Mouse (Mus musculus) ES-E14 (cell line): ENCODE measurements at regions not wholly inside any gene's neighbourhood (a gene's known extent, or its start where the extent isn't known, plus 50 kb on each side); places are given as distances from the start of the nearest gene placed in this dataset.

ENCODE experiments used
- HCFC1 ChIP-seq: IDR thresholded peaks from 2 replicates; pipeline ENCODE4 v1.6.1; 2012; ENCODE audit warnings: low read length, inconsistent platforms, borderline replicate concordance; ENCODE audit not compliant: insufficient read depth
- MAFK ChIP-seq: IDR thresholded peaks from 2 replicates; pipeline ENCODE4 v1.6.1; 2014; ENCODE audit warnings: mild to moderate bottlenecking, low read depth, low read length, inconsistent platforms; ENCODE audit not compliant: insufficient read depth
- ZC3H11A ChIP-seq: IDR thresholded peaks from 2 replicates; pipeline ENCODE4 v1.6.1; 2012; ENCODE audit warnings: low read depth, mild to moderate bottlenecking, inconsistent platforms, low read length, borderline replicate concordance
- ZNF384 ChIP-seq: IDR thresholded peaks from 2 replicates; pipeline ENCODE4 v1.6.1; 2012; ENCODE audit warnings: low read depth, low read length, inconsistent platforms

DNA sequence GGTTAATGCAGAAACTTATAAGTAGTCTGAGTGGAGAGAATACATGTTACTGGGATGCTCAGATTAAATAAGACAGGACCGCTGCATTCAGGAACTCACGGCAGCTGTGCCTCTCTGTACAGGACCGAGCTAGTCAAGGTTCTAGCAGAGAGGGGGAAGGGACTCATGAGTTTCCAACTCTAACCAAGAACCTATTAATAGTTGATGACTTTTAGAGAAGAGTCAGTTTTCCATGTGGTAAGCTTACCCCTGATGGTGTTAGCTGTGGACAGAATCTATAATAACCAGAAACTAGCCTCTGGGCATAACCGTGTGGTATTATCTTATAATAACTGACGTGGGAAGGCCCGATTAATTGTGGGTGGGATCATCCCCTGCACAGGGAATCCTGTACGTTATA is 316.2 kb downstream of the Gadd45g start:
- no peak for TF ChIP-seq ZC3H11A
- no peak for TF ChIP-seq MAFK
- TF ChIP-seq ZNF384 = no peak
- no peak for TF ChIP-seq HCFC1
